18 mouse cellular contexts compared by ENCODE assay signal in the genomic region with DNA sequence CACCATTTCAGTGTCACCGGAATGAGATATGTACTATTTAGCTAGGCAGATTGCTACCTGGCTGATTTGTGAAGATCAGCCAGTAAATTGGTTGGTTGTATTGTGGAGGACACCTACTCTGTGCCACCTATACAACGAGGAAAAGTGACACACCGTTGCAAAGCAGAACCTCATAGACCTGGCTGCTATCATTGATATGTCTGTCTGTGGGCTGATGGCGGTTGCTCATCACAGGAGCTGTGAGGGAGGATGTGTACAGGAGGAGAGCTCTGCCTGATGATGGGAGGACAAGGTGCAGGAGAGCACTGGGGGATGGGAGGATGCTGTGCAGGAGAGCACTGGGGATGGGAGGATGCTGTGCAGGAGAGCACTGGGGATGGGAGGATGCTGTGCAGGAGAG.
"Had no signal": no experiment of that assay in that cellular context is flagged by ENCODE, and none has a peak within 500 bp of the region (broad histone marks: within the 10 kb centered on the region; RNA-seq: fewer than 3 reads in every experiment).

No protein-coding gene starts in this region.

- H3K27ac ChIP-seq: midbrain, embryonic 10.5 days; midbrain, embryonic 12.5 days; neural tube, embryonic 13.5 days; neural tube, embryonic 15.5 days had no signal

- ATAC-seq: midbrain, embryonic 16.5 days had no signal

- H3K4me3 ChIP-seq: midbrain, embryonic 10.5 days; midbrain, embryonic 12.5 days; myocyte; neural tube, embryonic 13.5 days; neural tube, embryonic 15.5 days had no signal

- DNase-seq: lung, embryonic 14.5 days; lung, postnatal 10 days; lung, postnatal 4 days; midbrain, embryonic 14.5 days; retina, postnatal 1 day; right cerebral cortex, adult 18-20 months; right cerebral cortex, postnatal 25 days; right cerebral cortex, postnatal 4 days; spleen, adult 18-20 months; thymus, adult 18-20 months; thymus, postnatal 14 days; thymus, postnatal 36 days had no signal
